Mouse (Mus musculus) Patski (cell line): ENCODE results near the gene Plscr5. TPM values are rescaled to one million over a fixed set of nuclear protein-coding genes. Genes with fewer than 3 reads are reported as not detected.

Experiments
- ATAC-seq: fragments of 100-300 bp; one replicate; pipeline ENCODE4 v1.8.0; 2021
- CTCF ChIA-PET: fragments of 350-600 bp; sonication (Branson Sonifier 250); formaldehyde crosslinking; loops from one replicate; lab custom pipeline; 2022; ENCODE audit warnings: inconsistent platforms; lab: Charles Lee
- POLR2A ChIA-PET: fragments of 350-600 bp; sonication (Branson Sonifier 250); formaldehyde crosslinking; loops from one replicate; lab custom pipeline; 2022; ENCODE audit warnings: antibody characterized with exemption, inconsistent platforms; lab: Charles Lee
- DNase-seq: peaks from one replicate; pipeline ENCODE4 v3.0.0-alpha.2; 2011; ENCODE audit warnings: low read depth, low spot score
- H3K27me3 ChIP-seq: fragments of 371-371 bp; one replicate; pipeline ENCODE4 v1.5.1; 2021
- CTCF ChIP-seq: fragments of 100-300 bp; IDR thresholded peaks from one replicate; pipeline ENCODE4 v1.5.1; 2021
- in situ Hi-C: fragments of 300-500 bp; cut with MboI; formaldehyde crosslinking; loops from 3 replicates; pipeline ENCODE4 v1.11.1; 2018; ENCODE audit warnings: low pct_unique_long_range_greater_than_20kb, mixed read lengths
- polyA plus RNA-seq: library from polyadenylated mRNA; unstranded; gene quantifications from one replicate; pipeline ENCODE4 v1.2.3, GENCODE M21; 2021

The Plscr5 gene
- polyA plus RNA-seq, 1 experiment from 2014 or later, result not detected

GRCm38 (mm10) chr9:92226127-92226655, 33.5 kb downstream of the Plscr5 start:
- no peak for DNase-seq
- in situ Hi-C loops, result no loop called here
- POLR2A ChIA-PET, result no interaction called here
- no peak for TF ChIP-seq CTCF
- peak; percentile 60 for ATAC-seq
- no peaks in the 10 kb centered on the region for H3K27me3 ChIP-seq
- CTCF ChIA-PET, result no interaction called here

DNA sequence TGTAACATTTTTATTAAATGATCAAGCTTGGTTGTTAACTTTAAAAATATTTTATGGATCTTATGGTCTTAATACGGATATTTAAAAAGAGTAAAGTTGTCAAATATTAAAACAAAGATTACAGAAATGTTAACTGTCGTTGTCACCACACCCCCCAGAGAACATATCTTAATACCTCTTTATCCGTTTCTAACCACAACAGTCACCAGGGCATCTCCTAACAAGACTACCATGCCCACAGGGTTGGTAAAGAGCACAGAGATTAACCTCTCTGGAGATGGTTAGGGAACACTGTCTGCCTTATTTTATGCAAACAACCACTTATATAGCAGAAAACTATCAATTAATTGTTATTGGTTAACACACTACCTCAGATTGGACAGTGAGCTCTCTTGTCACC, 34.1 kb downstream of the Plscr5 start:
- in situ Hi-C loops, result no loop called here
- no peaks in the 10 kb centered on the region for H3K27me3 ChIP-seq
- CTCF ChIA-PET, result interaction anchor here (1.4 kb wide), 1 partner anchor 21 kb away, joined by 3 read pairs; no protein-coding TSS in a partner anchor
- DNase-seq (no peak), ATAC-seq (no peak)
- POLR2A ChIA-PET, result no interaction called here
- no peak for TF ChIP-seq CTCF

- DNase-seq (no peak), ATAC-seq (no peak)
- no peak for TF ChIP-seq CTCF
- ChIA-PET CTCF (interaction anchor here (1.1 kb wide), 1 partner anchor 9 kb away, joined by 3 read pairs; no protein-coding TSS in a partner anchor), POLR2A (no interaction called here)
- H3K27me3 ChIP-seq, result no peaks in the 10 kb centered on the region
- in situ Hi-C loops, result no loop called here
These were observed 36.4 kb downstream of the Plscr5 start for GRCm38 (mm10) chr9:92228867-92229832.

GRCm38 (mm10) chr9:92229833-92230205, 37.1 kb downstream of the Plscr5 start:
- no peak for DNase-seq
- H3K27me3 ChIP-seq, result no peaks in the 10 kb centered on the region
- ChIA-PET POLR2A (no interaction called here), CTCF (interaction anchor here (0.6 to 1.1 kb wide), 2 partner anchors 9 to 269 kb away, joined by 3 read pairs; no protein-coding TSS in a partner anchor)
- no peak for ATAC-seq
- TF ChIP-seq CTCF, result no peak
- in situ Hi-C loops, result no loop called here

GRCm38 (mm10) chr9:92234901-92235458, 42.2 kb downstream of the Plscr5 start:
- no peak for TF ChIP-seq CTCF
- ATAC-seq, result no peak
- ChIA-PET CTCF (no interaction called here), POLR2A (no interaction called here)
- no peak for DNase-seq
- in situ Hi-C loops, result no loop called here
- no peaks in the 10 kb centered on the region for H3K27me3 ChIP-seq

DNA sequence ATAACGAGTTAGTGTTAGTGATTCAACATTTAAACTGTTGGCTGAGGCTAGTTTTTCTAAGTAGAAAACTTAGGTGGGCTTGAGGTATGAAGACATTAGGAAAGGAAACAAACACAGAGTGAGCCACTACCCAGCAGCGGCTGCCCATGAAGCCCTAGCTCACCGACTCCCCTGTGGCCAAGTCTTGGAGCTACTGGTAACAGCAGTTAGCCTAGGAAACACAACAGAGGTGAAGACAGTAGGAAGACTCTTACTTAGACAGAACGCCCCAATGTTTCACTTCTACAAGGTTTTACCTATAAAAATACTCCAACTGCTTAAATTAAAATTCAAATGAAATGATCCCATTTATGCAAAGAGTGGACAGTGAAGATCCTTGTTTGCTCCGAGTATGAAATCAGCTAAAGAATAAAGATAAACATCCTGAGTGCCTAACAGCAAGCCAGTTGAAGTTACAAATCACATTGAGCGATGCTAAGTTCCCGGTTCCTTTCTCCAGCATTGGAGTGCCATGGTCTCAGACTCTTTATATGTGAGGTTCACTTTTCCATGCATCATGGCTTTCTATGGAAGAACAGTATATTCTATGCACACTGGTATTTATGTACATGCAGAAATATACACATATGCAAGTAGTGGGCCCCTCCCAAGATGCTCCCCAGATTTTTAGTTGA, 56.2 kb downstream of the Plscr5 start:
- ChIA-PET CTCF (interaction anchor here (1.6 to 2.0 kb wide), 5 partner anchors 13 to 56 kb away, joined by 3 to 5 read pairs (median 4); no protein-coding TSS in a partner anchor), POLR2A (no interaction called here)
- TF ChIP-seq CTCF, result no peak
- DNase-seq (no peak), ATAC-seq (no peak)
- no peaks in the 10 kb centered on the region for H3K27me3 ChIP-seq
- in situ Hi-C loops, result loop anchor here (5.0 kb wide), 1 partner anchor 33 kb away; no protein-coding TSS in a partner anchor

DNA sequence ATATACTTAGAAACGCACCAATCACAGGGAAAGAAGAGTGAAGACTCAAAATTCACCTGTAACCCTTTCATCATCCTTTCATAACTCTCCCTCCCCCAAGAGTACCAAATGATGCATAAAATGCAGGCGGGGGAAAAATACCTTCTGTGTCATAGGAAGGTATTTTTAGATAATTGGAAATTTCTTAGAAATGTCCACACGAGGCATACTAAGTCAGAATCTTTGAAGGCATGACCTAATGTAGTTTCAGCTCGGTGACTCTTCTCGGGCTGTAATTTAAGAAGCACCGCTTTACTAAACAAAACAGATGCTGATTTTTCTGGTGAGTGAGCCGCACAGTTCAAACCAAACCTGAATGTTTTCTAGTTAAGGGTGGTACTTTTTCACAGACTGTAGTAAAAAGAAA, 56.7 kb downstream of the Plscr5 start, which contains the start of gene Plscr1:
Gene Plscr1 (plus strand): TSS at position 304 of the 406 bp plus-strand sequence.
- in situ Hi-C loops, result loop anchor here (5.0 kb wide), 1 partner anchor 33 kb away; no protein-coding TSS in a partner anchor
- peak; percentile 40 for ATAC-seq
- ChIA-PET POLR2A (interaction anchor here (0.7 to 2.5 kb wide), 2 partner anchors 26 to 240 kb away, joined by 3 to 18 read pairs; partner anchors contain the start of gene Plscr2), CTCF (interaction anchor here (1.8 to 2.2 kb wide), 4 partner anchors 21 to 31 kb away, joined by 4 to 11 read pairs (median 4); no protein-coding TSS in a partner anchor)
- no peaks in the 10 kb centered on the region for H3K27me3 ChIP-seq
- DNase-seq, result no peak
- peak; percentile 20 for TF ChIP-seq CTCF

DNA sequence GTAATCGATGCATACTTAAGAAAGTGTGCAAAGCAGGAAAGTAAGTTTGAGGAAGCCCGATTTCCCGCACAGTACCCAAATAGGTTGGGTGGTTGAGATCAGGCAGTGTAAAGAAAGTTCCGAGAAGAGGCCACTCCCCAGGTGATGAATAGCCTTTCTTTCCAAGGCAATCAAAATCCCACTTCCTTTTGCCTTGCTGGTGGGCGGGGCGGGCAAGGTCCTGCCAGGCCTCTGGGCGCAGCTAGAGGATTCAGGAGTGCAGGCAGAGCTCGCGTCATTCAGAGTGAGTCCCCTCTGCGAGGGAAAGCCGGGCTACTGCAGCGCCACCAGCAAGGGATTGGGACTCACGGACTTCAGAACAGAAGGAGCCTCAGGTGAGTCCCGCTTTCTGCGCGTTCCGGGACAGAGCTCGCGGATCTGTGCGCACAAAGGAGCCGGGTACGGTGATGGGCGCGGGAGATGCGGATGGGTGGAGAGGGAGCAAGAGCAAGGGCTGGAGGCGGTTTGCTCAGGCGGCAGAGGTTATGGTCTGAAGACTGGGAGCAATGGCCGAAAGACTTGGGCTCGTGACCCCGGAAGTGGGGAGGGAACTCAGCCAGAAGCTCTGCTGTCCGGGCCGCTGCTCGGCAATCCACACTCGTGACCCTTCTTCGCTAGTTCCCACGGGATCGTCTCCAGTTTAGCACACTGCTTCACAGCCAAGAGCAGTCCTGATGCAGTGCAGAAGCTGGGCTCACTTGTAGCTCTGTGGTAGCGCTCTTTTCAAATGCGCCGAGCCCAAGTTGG, 57.4 kb downstream of the Plscr5 start:
- H3K27me3 ChIP-seq, result no peaks in the 10 kb centered on the region
- ChIA-PET CTCF (interaction anchor here (0.8 to 2.2 kb wide), 6 partner anchors 20 to 50 kb away, joined by 3 to 11 read pairs (median 5); partner anchors contain the start of gene Plscr2), POLR2A (interaction anchor here (0.6 to 2.5 kb wide), 7 partner anchors 13 to 240 kb away, joined by 3 to 18 read pairs (median 4); partner anchors contain the start of gene Plscr2)
- in situ Hi-C loops, result loop anchor here (5.0 kb wide), 1 partner anchor 32 kb away; no protein-coding TSS in a partner anchor
- TF ChIP-seq CTCF, result no peak
- DNase-seq (peak; percentile 69), ATAC-seq (peak; percentile 90)

DNA sequence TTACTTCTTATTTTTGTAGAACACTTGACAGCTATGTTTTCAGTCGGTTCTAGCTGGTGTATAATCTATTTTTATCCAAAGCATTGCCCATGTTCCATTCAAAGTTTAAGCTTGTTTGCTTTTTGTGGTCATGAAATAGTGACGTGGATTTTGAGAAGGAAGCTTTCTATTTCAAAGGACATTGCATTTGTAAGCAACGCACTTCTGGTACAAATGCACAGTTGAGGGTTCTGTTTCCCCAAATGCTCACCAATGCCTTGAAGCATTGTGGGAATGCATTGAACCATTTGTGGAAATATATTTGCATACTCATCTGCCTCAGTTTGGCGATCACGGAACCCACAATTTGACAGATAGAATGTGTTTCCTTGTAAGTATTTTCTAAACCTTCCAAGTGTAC, 60.0 kb downstream of the Plscr5 start:
- H3K27me3 ChIP-seq, result no peaks in the 10 kb centered on the region
- in situ Hi-C loops, result no loop called here
- ChIA-PET POLR2A (interaction anchor here (0.6 to 1.0 kb wide), 3 partner anchors 9 to 23 kb away, joined by 3 read pairs; no protein-coding TSS in a partner anchor), CTCF (interaction anchor here (0.8 to 1.6 kb wide), 2 partner anchors 9 to 12 kb away, joined by 3 to 4 read pairs; no protein-coding TSS in a partner anchor)
- TF ChIP-seq CTCF, result no peak
- ATAC-seq (no peak), DNase-seq (no peak)
